Mouse (Mus musculus) G1E (cell line): ENCODE results near the gene Gna15. TPM values are rescaled to one million over a fixed set of nuclear protein-coding genes. Genes with fewer than 3 reads are reported as not detected.

Experiments
- ATAC-seq: 2 replicates; pipeline ENCODE4 v1.8.0; 2016; ENCODE audit warnings: mild to moderate bottlenecking; ENCODE audit not compliant: insufficient number of reproducible peaks, poor library complexity, low FRiP score, severe bottlenecking; ENCODE audit errors: extremely low read depth
- DNase-seq: peaks from one replicate; pipeline ENCODE4 v3.0.0; 2012; ENCODE audit warnings: low spot score
- H3K27me3 ChIP-seq: 2 replicates; pipeline ENCODE4 v1.6.1; 2012; ENCODE audit warnings: mild to moderate bottlenecking, low read length, inconsistent platforms; ENCODE audit not compliant: insufficient read depth
- H3K36me3 ChIP-seq: replicated peaks from 2 replicates; pipeline ENCODE3; 2012; ENCODE audit warnings: mild to moderate bottlenecking, inconsistent platforms
- H3K4me1 ChIP-seq: 2 replicates; pipeline ENCODE4 v1.6.1; 2012; ENCODE audit warnings: low read depth, low read length, inconsistent platforms, mixed read lengths; ENCODE audit not compliant: insufficient read depth
- H3K4me3 ChIP-seq: 2 replicates; pipeline ENCODE4 v1.5.1; 2012; ENCODE audit warnings: low read depth, mild to moderate bottlenecking, inconsistent platforms, low read length, moderate library complexity, mixed read lengths
- H3K9me3 ChIP-seq: replicated peaks from 2 replicates; pipeline ENCODE4 v1.6.1; 2012; ENCODE audit warnings: inconsistent platforms
- CTCF ChIP-seq: IDR thresholded peaks from 2 replicates; pipeline ENCODE4 v1.5.1; 2012; ENCODE audit warnings: low read depth, low read length, inconsistent platforms, mixed read lengths
- GATA1 ChIP-seq: IDR thresholded peaks from 2 replicates; pipeline ENCODE4 v1.6.1; 2012; ENCODE audit warnings: borderline replicate concordance, low read length, inconsistent platforms, mixed read lengths
- GATA2 ChIP-seq: IDR thresholded peaks from 2 replicates; pipeline ENCODE4 v1.6.1; 2012; ENCODE audit warnings: low read depth, low read length, inconsistent platforms, borderline replicate concordance
- POLR2AphosphoS5 ChIP-seq: IDR thresholded peaks from 2 replicates; pipeline ENCODE4 v1.6.1; 2012; ENCODE audit warnings: low read depth, low read length, inconsistent platforms; ENCODE audit not compliant: insufficient replicate concordance
- TAL1 ChIP-seq: conservative IDR thresholded peaks from 2 replicates; pipeline ENCODE4 v1.6.1; 2012; ENCODE audit warnings: low read depth, low read length, inconsistent platforms, mixed read lengths
- polyA plus RNA-seq: library from polyadenylated mRNA; stranded (reverse); fragments of >175 nt; gene quantifications from 2 replicates; pipeline ENCODE4 v1.2.3, GENCODE M21; 2012
- total RNA-seq, 2 experiments: library from RNA; stranded (forward) in 1 of 2; stranded (reverse) in 1 of 2; fragments of 200-1000 nt in 1 of 2; fragments of >200 nt in 1 of 2; fragmentation: Nextera tagmentation in 1 of 2; gene quantifications; 2 replicates each; pipeline ENCODE4 v1.2.3; 2014 to 2017

Gene Gna15
- total and polyA plus RNA-seq, 3 experiments, result 16.5 to 22.5 (median 20.1) TPM

GRCm38 (mm10) chr10:81467670-81468235, 56.3 kb downstream of the Gna15 start:
- H3K4me1 ChIP-seq, result peaks cover 38% of the 10 kb centered on the region
- no peaks in the 10 kb centered on the region for H3K9me3 ChIP-seq
- no peaks in the 10 kb centered on the region for H3K36me3 ChIP-seq
- peaks cover 77% of the 10 kb centered on the region for H3K27me3 ChIP-seq
- TF ChIP-seq POLR2AphosphoS5, result no peak
- no peak for TF ChIP-seq TAL1
- TF ChIP-seq CTCF, result no peak
- TF ChIP-seq GATA1, result no peak
- no peak for TF ChIP-seq GATA2
- no peak overlapping the region; the same call in 1 of the 2 replicates for H3K4me3 ChIP-seq
- DNase-seq, result no peak
- no peak for ATAC-seq

- no peak overlapping the region for H3K4me3 ChIP-seq
- DNase-seq, result no peak
- no peak for ATAC-seq
- H3K9me3 ChIP-seq, result no peaks in the 10 kb centered on the region
- H3K27me3 ChIP-seq, result peaks cover 86% of the 10 kb centered on the region
- H3K36me3 ChIP-seq, result no peaks in the 10 kb centered on the region
- TF ChIP-seq CTCF, result no peak
- H3K4me1 ChIP-seq, result peaks cover 47% of the 10 kb centered on the region
Measured at GRCm38 (mm10) chr10:81466881-81467280, 57.1 kb downstream of the Gna15 start.

- ATAC-seq (no peak), DNase-seq (no peak)
- Histone ChIP-seq H3K27me3 (peaks cover 89% of the 10 kb centered on the region), H3K36me3 (no peaks in the 10 kb centered on the region), H3K4me3 (no peak overlapping the region), H3K9me3 (no peaks in the 10 kb centered on the region), H3K4me1 (peaks cover 51% of the 10 kb centered on the region)
- TF ChIP-seq CTCF (no peak), GATA1 (no peak), POLR2AphosphoS5 (no peak), GATA2 (no peak), TAL1 (no peak)
Measured at GRCm38 (mm10) chr10:81466066-81466465, 58.0 kb downstream of the Gna15 start.

GRCm38 (mm10) chr10:81465265-81465645, 58.8 kb downstream of the Gna15 start:
- H3K27me3 ChIP-seq, result peaks cover 91% of the 10 kb centered on the region
- DNase-seq (peak; percentile 48), ATAC-seq (peak; percentile 40; the same call in 1 of the 2 replicates)
- H3K4me3 ChIP-seq, result 0 out of 2 replicates have a peak overlapping the region, but pooled peaks have one; percentile 61
- TF ChIP-seq GATA1 (no peak), GATA2 (no peak), CTCF (no peak), TAL1 (no peak)
- peaks cover 58% of the 10 kb centered on the region for H3K4me1 ChIP-seq
- no peaks in the 10 kb centered on the region for H3K9me3 ChIP-seq
- no peaks in the 10 kb centered on the region for H3K36me3 ChIP-seq

- ATAC-seq, result no peak
- Histone ChIP-seq H3K9me3 (no peaks in the 10 kb centered on the region), H3K4me3 (peak overlapping the region; percentile 61; the same call in 1 of the 2 replicates), H3K27me3 (peaks cover 89% of the 10 kb centered on the region), H3K36me3 (no peaks in the 10 kb centered on the region), H3K4me1 (peaks cover 58% of the 10 kb centered on the region)
- TF ChIP-seq POLR2AphosphoS5 (no peak), TAL1 (no peak), GATA1 (no peak), CTCF (no peak), GATA2 (no peak)
- DNase-seq, result peak; percentile 58
Measured at GRCm38 (mm10) chr10:81464405-81465264, 59.4 kb downstream of the Gna15 start.

- peaks cover 78% of the 10 kb centered on the region for H3K27me3 ChIP-seq
- H3K4me3 ChIP-seq, result no peak overlapping the region
- TF ChIP-seq POLR2AphosphoS5 (no peak), TAL1 (no peak), GATA2 (no peak), CTCF (no peak)
- peaks cover 58% of the 10 kb centered on the region for H3K4me1 ChIP-seq
- H3K36me3 ChIP-seq, result no peaks in the 10 kb centered on the region
- ATAC-seq, result no peak
- no peak for DNase-seq
- no peaks in the 10 kb centered on the region for H3K9me3 ChIP-seq
Measured at GRCm38 (mm10) chr10:81463531-81463930, 60.5 kb downstream of the Gna15 start.
